Mouse (Mus musculus): ENCODE data around the gene Il1rl2.

Gene Il1rl2

DNA sequence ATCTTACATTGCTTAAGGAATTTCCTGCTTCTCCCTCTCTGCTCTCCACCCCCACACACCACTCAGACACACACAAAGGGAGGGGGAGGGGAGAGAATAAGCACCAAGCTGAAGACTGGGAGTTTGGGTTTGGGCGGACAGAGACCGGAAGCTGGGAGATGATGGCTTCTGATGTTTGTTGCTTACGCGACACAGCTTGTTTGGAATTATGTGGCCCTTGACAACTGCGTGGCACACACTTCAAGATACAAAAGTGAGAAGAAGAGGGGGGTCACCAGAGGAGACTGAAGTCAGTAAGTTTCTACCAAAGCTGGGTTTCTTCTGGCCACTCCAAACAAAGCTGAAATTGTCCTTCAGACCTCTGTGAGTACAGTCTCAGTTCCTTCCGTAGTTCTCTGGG lies at the start of gene Il1rl2:
Il1rl2 (plus strand) TSS at position 154 of the 400 bp plus-strand sequence.
- peak; percentile 51 for DNase-seq (ENCODE audit: low read depth, low spot score)

DNA sequence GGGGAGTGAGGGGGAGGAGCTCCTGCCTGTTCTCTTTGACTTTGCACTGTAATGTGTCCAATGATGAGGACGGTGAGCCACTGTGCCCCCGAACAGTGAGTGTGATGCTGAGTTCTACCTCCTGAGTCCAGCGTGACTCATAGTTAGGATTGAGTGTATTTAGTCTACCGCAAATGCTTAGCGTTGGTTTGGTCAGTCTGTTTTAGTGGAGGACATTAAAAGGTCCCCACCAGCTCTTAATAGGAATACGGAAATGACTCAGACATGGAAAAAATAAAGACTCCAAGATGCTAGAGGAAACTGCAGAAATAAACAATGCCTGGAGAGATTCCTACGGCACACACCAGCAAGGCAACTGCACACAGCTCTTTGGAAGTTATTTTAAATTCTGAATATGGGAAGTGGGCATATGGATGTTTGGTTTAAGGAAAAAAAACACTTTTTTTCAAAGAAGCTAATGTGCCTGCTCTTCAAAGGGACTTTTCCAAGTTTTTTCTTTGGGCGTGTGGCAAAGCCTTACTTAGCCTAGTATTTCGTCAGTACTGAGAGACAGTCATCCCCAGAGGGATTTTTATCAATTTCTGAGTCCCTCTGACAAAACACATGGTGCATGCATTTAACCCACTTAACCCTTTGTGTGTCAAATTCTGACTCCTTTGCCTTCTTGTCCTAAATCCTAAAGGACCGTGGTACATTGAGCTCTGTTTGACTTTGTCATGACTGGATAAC lies 49.0 kb upstream of the Il1rl2 start:
- DNase-seq (ENCODE audit: low read depth, low spot score), result no peak

DNA sequence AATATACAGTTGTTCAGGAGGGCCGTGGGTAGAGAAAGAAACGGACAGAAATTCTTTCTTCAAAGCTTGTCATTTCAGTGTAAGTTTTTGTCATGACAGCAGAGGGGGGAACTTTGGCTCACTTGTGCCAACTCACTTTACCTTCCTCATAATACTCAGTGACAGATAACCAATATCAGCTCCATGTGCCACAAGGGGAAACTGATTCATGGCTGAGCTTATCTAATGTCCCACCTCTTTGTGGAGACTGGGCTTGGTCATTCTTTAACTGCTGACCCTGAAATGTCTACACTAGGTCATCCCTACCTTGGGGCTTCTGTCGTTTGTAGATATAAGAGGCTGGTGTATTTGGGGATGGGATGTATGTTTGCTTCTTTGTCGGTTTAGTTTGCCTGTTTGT lies 46.5 kb upstream of the Il1rl2 start:
- no peak for DNase-seq (ENCODE audit: low read depth, low spot score)

DNA sequence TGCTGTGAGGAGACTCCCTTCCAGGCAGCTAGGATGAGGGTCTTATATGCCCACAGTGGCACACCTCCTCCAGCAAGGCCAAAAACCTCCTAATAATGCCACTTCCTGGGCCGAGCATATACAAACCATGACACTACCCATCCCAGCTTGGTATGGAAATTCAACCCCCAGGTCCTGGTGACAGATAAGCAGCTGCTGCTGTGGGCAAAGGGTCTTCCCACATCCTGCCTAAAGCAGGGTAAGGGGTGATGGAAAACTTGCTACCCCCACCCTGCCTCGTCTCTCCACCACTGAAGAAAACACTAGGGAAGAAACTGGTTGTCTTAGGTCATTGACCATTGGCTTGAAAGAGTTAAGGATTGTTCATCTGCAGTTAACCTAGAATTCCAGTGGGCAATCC lies 45.7 kb upstream of the Il1rl2 start:
- no peak for DNase-seq (ENCODE audit: low read depth, low spot score)

DNA sequence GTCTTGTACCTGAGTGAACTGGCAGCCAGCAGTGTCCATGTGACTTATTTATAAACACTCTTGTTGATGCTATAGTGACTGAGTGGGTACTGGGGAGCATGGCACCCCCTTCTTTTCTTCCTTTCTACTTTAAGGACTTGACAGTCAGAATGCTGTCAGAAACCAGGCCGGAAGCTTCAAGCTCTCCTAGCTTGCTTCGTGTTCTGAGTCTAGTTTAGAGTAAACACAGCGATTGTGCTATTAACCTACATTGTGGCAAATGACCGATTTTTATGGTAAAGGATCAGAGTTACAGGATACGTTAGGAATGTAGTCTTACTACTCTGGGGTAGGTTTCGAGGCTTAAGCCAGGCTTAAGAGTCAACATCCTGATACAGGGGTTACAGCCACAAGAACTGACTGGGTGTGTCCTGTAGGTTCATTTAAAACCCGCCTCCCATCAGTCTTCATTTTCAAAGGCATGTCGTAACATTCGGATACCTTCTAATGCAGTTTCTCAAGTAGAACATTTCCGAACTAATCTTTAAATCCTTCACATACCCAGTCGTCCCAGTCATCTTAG lies 45.1 kb upstream of the Il1rl2 start:
- no peak for DNase-seq (ENCODE audit: low read depth, low spot score)

DNA sequence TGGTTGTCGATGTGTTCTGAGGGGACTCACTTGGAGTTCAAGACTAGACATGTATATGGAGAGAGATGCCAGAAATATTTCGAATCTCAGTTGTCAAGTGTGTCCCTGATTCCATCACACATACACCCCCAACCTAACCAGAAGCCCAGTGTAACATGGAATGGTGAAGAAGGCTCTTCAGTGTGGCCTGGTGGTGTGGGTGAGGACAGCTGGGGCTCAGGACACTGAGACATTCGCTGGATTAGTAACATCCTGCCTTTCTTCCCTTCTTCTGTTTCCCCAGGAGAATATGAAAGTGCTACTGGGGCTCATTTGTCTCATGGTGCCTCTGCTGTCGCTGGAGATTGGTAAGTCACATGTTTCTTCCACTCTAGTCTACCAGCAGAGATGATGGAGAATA lies 42.5 kb upstream of the Il1rl2 start:
- DNase-seq (ENCODE audit: low read depth, low spot score), result no peak

DNA sequence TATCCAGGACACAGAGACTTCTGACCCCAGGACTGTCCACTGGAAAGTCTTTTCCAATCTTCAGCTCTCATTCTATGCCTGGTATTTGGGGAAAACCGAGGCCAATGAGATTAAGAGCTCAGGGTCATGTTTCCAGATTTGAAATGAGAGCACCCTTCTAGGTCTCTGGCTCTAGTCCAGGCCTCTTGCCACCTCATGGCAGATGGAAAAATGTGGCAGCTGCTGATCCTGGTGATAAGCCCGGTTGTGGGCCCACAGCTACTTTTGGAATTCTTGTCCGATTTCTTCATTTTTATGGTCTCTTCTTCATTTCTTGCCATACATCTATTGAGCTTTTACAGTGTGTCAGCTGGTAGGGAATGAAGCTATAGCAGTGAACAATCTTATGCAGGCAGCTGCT lies 42.0 kb upstream of the Il1rl2 start:
- no peak for DNase-seq (ENCODE audit: low read depth, low spot score)

DNA sequence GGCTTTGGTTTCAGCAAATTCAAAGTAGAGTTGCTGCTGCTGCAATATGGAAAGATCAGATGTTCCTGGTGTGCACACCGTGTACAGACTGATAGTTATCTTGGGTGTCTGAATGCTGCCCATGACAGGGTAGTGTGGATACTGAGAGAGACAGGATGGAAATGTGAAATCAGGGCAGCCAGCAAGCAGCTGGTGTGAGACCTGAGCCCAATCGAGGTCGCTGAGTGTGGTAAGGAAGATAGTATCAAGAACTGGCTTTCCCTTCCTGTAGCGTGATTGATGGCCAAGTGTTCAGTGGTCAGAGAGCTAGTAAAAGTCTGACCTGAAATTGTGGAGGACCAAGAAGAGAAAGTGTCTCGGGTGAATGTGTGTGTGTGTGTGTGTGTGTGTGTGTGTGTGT lies 40.4 kb upstream of the Il1rl2 start:
- no peak for DNase-seq (ENCODE audit: low read depth, low spot score)

DNA sequence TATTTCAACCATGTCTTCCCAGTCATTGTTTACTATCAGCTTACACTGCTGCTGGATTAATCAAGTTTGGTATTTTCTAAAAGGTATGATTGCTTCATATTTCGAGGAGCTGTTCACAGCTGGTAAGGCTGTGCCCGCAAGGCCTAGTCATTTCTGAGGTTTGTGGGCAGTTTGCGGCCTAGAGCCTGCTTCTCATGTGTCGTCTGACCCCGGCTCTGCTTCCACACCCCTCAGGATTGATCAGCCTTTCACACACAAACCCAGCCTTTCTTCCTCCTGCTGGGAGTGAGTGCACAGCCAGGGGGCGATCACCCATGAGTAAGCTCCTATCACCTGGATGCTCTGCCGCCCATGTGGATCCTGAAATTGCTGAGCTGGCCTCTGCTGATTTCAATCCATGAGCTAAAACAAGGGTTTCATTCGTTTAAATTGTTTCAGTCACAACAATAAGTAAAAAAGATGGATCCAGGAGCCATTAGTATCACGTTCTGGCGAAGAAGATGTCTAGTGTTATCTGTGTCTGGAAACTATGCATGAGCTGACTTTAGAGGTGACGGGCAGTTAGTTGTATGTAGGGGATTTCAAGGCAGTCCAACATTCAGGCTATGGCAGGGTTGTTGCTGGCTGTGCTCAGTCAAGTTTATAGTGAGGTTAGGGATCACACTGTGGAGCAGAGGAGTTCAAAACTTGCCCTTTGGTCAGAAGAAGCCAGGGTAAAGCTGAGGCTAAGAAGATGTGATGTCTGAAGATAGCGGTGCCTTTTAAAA lies 33.7 kb upstream of the Il1rl2 start:
- peak; percentile 70 for DNase-seq (ENCODE audit: low read depth, low spot score)

DNA sequence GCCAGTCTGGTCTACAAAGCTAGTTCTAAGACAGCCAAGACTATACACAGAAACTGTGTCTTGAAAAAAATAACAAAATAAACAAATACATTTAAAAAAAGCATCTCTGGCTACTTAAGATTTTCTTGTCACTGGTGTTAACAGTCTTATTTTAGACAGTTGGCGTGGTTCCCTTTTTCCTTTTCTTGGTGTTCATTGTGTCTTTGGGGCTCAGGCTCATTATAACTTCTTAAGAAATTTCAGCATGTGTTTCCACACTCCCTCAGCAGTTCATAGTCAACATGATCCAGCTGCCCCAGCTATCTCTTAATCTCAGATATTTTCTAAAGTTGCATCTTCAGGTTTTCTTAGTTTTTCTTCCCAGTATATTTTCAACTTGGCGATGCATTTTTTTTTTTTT lies 32.2 kb upstream of the Il1rl2 start:
- DNase-seq (ENCODE audit: low read depth, low spot score), result no peak

DNA sequence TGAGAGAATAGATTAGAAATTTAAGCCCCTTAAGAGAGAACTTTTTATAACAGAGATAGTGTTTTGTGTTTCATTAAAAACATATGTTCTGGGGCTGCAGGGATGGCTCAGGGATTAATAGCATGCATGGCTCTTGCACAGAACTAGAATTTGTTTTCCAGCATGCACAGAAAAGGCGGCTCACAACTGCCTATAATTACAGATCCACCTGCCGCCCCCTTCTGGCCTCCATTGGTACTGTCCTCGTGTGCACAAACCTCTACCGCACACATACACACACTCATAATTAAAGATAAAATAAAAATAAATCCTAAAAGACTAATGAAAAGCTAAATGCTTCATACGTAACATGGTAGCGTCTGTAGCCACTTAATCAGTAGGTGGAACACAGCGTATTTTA lies 30.5 kb upstream of the Il1rl2 start:
- DNase-seq (ENCODE audit: low read depth, low spot score), result peak; percentile 37

DNA sequence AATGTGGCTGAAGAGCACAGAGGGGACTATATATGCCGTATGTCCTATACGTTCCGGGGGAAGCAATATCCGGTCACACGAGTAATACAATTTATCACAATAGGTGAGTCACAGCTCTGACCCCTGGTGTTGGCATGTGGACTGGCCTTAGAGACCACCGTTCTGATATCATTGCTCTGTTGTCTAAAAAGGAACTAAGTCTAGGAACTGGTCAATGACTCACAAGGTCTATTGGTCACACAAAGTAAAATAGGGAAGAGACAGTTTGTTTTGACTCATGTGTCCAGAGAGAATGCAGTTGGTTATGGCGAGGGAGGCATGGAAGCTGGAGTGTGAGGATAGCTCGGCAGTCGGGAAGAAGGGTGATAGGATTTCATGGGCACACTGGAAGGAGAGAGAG lies 29.6 kb upstream of the Il1rl2 start:
- no peak for DNase-seq (ENCODE audit: low read depth, low spot score)

DNA sequence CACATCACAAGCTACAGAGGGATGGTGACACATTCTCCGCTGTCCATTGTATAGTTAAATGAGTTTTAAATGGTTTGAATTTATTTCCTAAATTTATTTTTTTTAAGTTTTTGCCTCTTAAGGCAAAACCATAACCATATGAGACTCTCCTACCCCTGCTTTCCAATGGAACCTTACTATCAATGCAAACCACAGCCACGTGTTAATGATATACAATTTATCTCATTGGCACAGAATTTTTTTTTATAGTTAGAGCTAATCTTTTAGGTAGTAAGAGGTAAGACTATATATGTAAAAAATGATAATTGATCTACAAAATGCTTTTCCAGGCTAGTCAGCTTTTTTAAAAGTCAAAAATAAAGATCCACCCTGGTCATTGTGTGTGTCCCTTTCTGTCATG lies 26.4 kb upstream of the Il1rl2 start:
- no peak for DNase-seq (ENCODE audit: low read depth, low spot score)

DNA sequence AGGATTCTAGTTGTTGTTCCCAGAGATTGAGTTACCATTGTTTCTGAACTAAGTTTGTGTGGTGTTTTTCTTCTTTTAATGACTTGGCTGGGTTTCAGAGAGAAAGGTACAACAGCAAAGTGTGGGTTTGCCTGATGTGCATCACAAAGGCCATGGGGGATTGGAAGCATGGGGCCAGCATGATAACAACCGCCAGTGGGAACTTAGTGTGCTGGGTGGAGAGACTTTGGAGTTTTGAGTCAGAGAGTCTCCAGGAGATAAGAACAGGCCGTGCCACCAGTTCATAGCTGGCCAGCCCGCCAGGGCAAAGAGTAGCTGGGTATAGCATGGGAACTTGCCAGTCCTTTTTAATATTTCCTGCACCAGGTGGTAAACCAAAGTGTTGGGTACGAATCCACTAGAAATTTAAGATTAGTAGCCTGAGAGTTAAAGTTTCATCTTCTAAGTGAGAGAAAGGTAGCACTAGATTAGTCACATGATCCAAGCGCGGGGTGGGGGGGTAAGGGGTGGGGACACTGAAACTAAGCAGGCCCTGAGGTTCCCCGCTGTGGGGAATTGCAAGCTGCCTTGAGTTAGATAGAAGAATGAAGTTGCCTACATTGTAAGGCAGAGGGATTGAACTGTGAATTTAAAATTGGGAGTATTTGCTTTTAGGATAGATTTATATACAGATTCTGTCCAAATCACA lies 21.1 kb upstream of the Il1rl2 start:
- DNase-seq (ENCODE audit: low read depth, low spot score), result peak; percentile 82

DNA sequence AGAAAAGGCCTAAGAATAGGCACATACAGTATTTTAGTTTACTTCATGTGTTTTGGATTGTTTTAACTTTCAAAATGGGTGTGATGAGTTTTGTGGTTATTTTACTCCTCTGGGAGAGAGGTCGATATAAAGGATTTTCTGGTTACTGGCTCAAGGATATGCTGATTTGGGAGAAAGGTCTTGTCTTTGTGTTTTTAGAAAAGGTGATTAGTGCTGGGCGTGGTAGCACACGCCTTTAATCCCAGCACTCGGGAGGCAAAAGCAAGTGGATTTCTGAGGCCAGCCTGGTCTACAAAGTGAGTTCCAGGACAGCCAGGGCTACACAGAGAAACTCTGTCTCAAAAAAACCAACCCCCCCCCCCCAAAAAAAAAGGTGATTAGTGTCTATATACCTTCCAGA lies 20.1 kb upstream of the Il1rl2 start:
- DNase-seq (ENCODE audit: low read depth, low spot score), result peak; percentile 86

DNA sequence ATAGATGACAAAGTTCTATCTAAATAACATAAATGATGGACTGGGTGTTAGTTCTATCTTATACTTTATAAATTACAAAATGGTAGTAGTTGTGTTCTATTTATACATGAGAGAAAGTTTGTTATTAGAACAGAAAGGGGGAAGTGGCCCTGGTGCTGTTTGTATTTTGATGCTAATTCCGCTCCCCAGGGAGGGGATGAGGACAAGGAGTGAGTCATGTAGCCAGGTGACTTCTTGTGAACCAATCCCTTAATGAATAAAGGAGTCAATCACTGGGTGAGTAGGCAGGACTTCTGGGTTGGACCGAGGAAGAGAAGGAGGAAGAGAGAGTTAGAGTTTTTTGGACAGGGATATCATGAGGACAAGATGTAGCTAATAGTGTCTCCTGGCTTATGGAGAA lies 18.3 kb upstream of the Il1rl2 start:
- DNase-seq (ENCODE audit: low read depth, low spot score), result peak; percentile 77

DNA sequence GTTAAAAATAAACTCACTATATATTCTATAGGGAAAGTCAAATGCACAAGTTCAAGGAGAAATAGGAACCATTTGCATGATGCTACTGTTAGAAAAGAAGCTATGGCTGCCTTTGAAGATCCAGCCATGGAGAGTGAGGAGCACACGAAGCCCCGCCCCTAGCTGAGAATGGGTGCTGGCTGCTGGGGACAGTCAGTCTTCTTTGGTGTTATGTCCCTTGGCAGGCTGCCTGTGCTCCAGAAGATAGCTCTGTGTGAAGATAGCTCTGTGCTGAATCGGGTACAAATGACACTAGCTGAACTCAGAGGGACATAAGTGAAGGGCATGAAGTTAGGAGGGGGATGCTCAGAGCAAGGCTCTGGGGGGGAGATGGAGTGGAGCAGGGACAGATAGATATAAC lies 13.3 kb upstream of the Il1rl2 start:
- no peak for DNase-seq (ENCODE audit: low read depth, low spot score)

DNA sequence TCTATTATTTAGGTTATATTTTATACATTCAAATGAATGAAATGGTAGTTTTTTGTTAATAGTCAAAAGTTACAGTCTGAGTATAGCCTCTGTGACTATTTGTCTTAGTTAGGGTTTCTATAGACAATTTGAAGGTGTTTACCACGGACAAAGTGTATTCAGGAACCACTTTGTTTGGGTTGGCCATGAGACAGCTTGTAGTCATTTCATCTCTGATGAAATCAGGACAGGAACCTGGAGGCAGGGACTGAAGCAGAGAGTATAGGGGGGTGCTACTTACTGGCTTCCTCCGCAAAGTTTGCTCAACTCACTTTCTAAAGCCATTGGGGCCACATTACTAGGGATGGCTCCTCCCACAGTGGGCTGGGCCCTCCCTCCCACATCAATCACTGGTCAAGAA lies 12.8 kb upstream of the Il1rl2 start:
- DNase-seq (ENCODE audit: low read depth, low spot score), result peak; percentile 35

DNA sequence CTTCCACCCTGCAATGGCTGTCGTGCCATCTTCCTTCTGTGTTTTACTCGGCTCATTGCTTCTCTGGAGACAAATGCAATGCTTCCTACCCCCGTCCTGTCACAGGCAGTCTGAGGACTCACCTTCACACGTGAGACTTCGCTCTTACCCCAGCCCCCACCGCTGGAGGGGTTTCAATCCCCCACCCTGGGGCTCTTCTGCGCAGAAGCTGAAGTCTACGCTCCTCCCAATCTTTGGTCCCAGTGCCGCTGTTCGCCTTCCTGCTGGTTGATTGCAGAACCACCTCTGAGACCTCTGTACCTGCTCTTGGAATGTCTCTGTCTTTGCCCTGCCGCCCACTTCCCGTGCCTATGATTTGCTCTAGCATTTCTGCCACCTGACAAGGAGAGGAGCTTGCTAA lies 10.4 kb upstream of the Il1rl2 start:
- peak; percentile 73 for DNase-seq (ENCODE audit: low read depth, low spot score)

DNA sequence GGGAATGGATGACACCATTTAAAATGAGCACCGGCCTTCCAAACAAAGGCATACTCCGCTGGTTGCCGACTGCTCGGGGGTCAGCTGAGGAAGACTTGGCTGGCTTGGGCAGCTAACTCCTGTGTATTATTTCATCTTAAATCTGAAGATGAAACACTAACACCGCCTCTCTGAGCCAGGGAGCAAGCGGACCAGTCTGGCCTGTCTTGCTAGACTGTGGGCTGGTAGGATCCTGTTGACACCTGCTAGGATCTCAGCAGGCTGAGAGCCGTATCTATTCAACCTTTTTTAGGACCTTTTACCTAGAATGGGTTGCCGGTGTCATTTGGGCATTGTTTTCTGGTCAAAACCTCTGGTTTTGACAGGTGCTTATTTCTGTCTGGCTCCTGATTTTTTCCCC lies 6.8 kb upstream of the Il1rl2 start:
- no peak for DNase-seq (ENCODE audit: low read depth, low spot score)

DNA sequence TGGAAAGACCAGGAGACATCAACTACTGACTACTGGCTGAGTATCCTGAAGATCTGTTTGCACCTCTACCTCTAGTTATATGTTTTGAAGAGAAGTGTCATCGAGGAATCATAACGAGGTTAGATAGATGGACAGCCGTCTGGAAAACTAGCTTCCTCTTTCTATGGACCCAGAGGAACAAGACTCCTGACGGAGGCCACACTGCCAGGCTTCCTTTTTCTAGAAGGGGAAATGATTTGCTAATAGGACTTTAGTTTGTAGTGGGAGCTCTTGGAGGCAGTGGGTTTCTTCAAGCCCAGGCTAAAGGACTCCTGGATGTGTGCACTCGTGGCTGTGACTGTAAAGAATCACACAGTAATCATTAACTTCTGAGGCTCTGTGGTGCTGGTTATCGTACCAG lies 2.6 kb upstream of the Il1rl2 start:
- DNase-seq (ENCODE audit: low read depth, low spot score), result no peak

DNA sequence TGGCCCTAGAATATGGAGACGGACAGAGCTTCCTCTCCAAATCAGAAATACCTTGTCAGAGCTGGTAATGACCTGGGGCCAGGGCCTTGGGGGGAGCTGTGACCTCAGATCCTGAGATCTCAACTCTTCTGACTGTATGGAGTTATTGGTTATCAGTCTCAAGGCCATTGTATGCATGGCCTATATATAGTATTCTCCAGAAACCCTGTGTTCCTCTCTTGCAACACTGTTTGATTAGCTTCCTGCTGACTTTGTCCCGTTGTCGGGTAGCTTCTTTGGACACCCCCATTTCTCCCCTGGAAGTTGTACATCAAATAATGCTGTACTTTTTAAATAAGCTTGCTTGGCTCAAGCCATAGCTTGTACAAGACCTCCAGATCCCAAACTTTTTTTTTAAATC lies 1.9 kb upstream of the Il1rl2 start:
- DNase-seq (ENCODE audit: low read depth, low spot score), result no peak

Measured in ES-CJ7 (cell line).